Mouse (Mus musculus) liver, embryonic 16.5 days (tissue): Measurements from ENCODE around the gene Dnm3. TPM values are rescaled to one million over a fixed set of nuclear protein-coding genes. Genes with fewer than 3 reads are reported as not detected.
A peak's percentile ranks its signal among the peaks of the same experiment; 100 is the strongest.

ENCODE experiments used
- ATAC-seq: fragments of 200-750 bp; cut with Nextera tagmentation; 2 replicates; pipeline ENCODE4 v1.8.0; 2017; ENCODE audit warnings: low read depth, mild to moderate bottlenecking, moderate number of reproducible peaks, moderate library complexity
- H3K27ac ChIP-seq: fragments of 300-500 bp; sonication (generic); 2 replicates; pipeline ENCODE4 v1.5.1; 2014; ENCODE audit warnings: mild to moderate bottlenecking, low read length
- H3K27me3 ChIP-seq: fragments of 300-500 bp; sonication (generic); 2 replicates; pipeline ENCODE4 v1.6.1; 2014; ENCODE audit warnings: low read depth, low read length, mixed read lengths; ENCODE audit not compliant: control insufficient read depth, insufficient read depth
- H3K36me3 ChIP-seq: fragments of 300-500 bp; sonication (generic); 2 replicates; pipeline ENCODE4 v1.6.1; 2014; ENCODE audit warnings: mild to moderate bottlenecking; ENCODE audit not compliant: control insufficient read depth, insufficient read depth
- H3K4me1 ChIP-seq: fragments of 300-500 bp; sonication (generic); 2 replicates; pipeline ENCODE4 v1.6.1; 2014; ENCODE audit warnings: low read depth, low read length, mixed read lengths; ENCODE audit not compliant: control insufficient read depth
- H3K4me2 ChIP-seq: fragments of 300-500 bp; sonication (generic); 2 replicates; pipeline ENCODE4 v1.6.1; 2014; ENCODE audit warnings: low read depth, low read length, mixed read lengths
- H3K4me3 ChIP-seq: fragments of 300-500 bp; sonication (generic); 2 replicates; pipeline ENCODE4 v1.5.1; 2014; ENCODE audit warnings: low read depth, mild to moderate bottlenecking, low read length
- H3K9ac ChIP-seq: fragments of 300-500 bp; sonication (generic); 2 replicates; pipeline ENCODE4 v1.6.1; 2014; ENCODE audit warnings: low read depth, low read length
- H3K9me3 ChIP-seq: fragments of 300-500 bp; sonication (generic); replicated peaks from 2 replicates; pipeline ENCODE4 v1.6.1; 2016; ENCODE audit warnings: low read length; ENCODE audit not compliant: control insufficient read depth
- WGBS: fragments of 180-500 bp; shearing (Covaris S2); extraction: QIAGEN DNeasy Blood & Tissue Kit; methylation state at CpG from one replicate; pipeline ENCODE4 v1.1.7; 2014; ENCODE audit not compliant: insufficient replicate concordance; 5-methylcytosine and 5-hydroxymethylcytosine counted together
- microRNA counts: library from miRNA; unstranded; fragments of <30 nt; microRNA quantifications from one replicate; lab custom pipeline; 2016
- microRNA-seq: library from miRNA; unstranded; fragments of <30 nt; microRNA quantifications from one replicate; pipeline ENCODE4, GENCODE M21; 2016
- polyA plus RNA-seq: library from polyadenylated mRNA; unstranded; fragments of >200 nt; fragmentation: Nextera tagmentation; extraction: Ambion mirVana; gene quantifications from 2 replicates; pipeline ENCODE4 v1.2.1, GENCODE M21; 2015

The Dnm3 gene
- polyA plus RNA-seq, 1 experiment from 2014 or later = 1.5 TPM

DNA sequence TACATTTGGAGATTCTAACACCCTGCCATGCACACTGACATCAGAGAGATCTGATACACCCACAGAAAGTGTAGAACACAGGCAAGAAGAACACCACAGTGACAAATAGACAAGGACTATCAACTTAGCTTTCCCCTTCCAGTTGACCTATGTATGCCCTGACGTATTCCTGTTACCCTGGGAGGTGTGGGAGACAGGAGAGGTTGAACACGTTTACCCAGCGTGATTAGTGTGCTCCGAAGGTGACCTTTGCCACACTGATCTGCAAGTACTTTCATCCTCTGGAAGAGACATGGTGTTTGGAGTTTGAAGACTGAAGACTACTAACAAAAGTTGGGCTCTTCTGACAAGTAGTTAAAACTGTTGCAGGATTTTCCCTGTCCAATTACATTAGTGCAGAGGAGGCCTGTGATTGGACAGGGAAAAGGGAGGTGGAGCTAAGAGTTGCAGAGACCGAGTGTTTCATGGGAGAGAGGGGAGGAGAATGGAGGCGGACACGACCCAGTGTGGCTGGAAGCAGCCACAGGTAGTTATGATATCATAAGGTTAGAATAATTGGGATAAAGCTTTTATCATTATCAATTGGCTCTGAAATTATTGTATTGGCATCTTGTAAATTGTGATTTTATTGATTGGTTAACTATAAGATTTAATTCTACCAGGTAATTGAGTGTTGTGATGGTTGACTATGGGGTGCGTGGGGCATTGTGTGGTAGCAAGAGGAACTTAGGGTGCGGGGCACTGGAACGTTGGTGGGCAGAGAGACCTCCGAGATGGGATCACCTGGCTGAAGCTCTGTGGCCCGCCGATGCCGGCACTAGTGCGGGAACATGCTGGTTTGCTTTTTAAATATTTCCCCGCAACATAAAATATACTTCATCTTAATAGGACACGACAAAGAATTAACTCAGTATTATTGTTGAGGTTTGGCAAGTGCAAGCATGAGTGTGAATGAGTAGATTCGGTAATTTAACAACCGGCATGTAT, 519.6 kb downstream of the Dnm3 start:
- Histone ChIP-seq H3K27me3 (no peaks in the 10 kb centered on the region), H3K9ac (no peak overlapping the region), H3K4me1 (peaks cover 2% of the 10 kb centered on the region; the same call in 1 of the 2 replicates), H3K4me3 (no peak overlapping the region), H3K36me3 (no peaks in the 10 kb centered on the region), H3K4me2 (no peak overlapping the region), H3K9me3 (no peaks in the 10 kb centered on the region), H3K27ac (no peak overlapping the region)
- 69% methylated on average over 19 of the region's 19 CpGs for WGBS
- peak; percentile 37 for ATAC-seq

DNA sequence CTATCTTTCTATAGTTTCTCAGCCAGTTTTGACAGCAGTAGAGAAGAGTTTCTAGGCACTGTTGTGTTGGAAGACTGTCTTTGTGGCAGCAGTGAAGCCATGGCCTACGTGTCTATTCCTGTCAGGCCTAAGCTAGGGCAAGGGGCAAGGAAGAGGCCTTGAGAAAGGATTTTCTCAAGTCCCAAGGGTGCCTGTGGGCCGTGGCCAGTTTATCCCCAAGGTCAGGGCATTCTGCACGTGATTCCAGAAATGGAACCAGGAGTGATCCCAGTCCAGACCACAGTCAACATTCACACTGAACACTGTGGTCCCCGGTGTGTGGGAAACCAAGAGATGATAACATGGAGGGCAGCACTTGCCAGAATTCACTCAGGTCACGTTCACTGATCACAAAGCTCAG, 522.0 kb downstream of the Dnm3 start:
- H3K9ac ChIP-seq = no peak overlapping the region
- peaks cover 2% of the 10 kb centered on the region; the same call in 1 of the 2 replicates for H3K4me1 ChIP-seq
- H3K4me2 ChIP-seq = no peak overlapping the region
- no peak overlapping the region for H3K27ac ChIP-seq
- H3K36me3 ChIP-seq = no peaks in the 10 kb centered on the region
- 42% methylated on average over 5 of the region's 5 CpGs for WGBS
- no peaks in the 10 kb centered on the region for H3K9me3 ChIP-seq
- H3K27me3 ChIP-seq = no peaks in the 10 kb centered on the region
- no peak for ATAC-seq
- no peak overlapping the region for H3K4me3 ChIP-seq

DNA sequence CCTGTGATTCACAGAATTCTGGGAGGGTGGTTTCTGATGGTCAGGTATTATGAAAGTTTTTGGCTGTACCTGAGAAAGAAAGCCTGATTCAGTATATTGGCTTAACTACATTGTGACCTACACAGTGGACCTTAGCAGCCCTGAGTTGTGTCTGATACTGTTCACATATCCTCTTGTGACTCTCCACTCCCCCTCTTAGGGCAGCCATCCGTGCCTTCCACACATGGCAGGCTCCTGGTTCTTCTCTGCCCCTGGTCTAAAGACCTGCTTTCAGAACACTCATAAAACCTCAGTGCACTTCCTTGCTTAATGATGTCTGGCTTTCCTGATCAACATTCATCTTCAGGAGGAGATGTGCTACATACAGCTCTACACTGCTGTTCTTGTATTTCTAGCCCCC, 525.2 kb downstream of the Dnm3 start:
- H3K27me3 ChIP-seq = no peaks in the 10 kb centered on the region
- no peak overlapping the region for H3K27ac ChIP-seq
- H3K4me2 ChIP-seq = no peak overlapping the region
- no peaks in the 10 kb centered on the region for H3K9me3 ChIP-seq
- WGBS = 41% methylated on average over 1 of the region's 1 CpGs
- H3K4me3 ChIP-seq = no peak overlapping the region
- H3K9ac ChIP-seq = no peak overlapping the region
- no peaks in the 10 kb centered on the region for H3K36me3 ChIP-seq
- no peak for ATAC-seq
- peaks cover 2% of the 10 kb centered on the region; the same call in 1 of the 2 replicates for H3K4me1 ChIP-seq

DNA sequence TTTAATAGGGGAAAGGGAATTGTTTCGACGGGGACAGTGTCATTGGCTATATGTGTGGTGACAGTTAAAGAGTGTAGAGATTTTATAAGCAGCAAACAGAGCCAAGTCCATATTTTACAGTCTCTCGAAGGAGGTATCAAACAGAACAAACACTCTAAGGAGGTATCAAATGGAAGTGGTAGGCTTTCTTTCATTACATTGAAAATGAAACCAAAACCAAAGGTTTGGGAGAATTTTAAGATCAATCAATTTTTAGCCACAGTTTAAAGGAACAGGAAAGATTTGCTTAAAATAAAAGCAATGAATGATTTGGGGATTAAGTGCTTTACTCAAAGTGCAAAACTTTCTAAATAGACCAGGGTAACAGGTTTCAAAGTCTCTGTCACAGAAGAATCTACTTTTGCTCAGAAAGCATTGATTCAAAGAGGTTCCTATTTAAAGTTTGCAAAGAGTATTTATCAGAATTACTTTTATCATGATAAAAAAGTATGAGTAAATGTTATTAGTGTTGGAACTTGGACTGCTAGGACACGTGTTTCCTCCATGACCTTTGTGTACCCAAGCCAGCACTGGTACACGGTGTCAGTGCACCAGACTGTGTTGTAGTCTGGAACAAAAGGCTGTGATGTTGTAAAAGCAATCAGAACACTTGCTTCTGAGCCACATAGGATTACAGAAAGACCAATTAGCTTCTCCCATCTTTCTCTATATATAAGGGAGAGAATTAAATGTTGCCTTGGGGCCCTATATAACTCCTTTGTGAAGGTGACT, 526.6 kb downstream of the Dnm3 start:
- Histone ChIP-seq H3K4me2 (no peak overlapping the region), H3K9me3 (no peaks in the 10 kb centered on the region), H3K27me3 (no peaks in the 10 kb centered on the region), H3K9ac (no peak overlapping the region), H3K4me3 (no peak overlapping the region), H3K36me3 (no peaks in the 10 kb centered on the region), H3K4me1 (peaks cover 2% of the 10 kb centered on the region; the same call in 1 of the 2 replicates), H3K27ac (no peak overlapping the region)
- ATAC-seq = no peak
- 54% methylated on average over 5 of the region's 5 CpGs for WGBS

DNA sequence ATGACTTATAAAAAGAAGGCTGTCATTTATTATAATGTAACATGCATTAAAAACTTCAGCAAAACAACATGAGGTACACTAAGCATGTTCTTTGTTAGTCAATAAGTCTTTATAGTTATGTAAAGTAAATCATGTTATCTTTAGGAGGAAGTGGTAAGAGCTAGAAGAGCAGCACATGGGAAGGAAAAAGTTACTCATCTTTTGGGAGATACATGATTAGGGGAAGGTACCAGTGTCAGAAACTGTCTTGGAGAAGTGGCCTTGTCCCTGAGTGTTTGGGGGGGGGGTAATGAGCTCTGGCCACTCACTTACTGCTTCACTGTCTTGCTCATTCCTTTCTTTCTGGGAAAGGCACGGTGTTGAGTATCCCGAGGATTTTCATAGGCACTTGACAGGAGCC, 535.8 kb downstream of the Dnm3 start:
- Histone ChIP-seq H3K27me3 (no peaks in the 10 kb centered on the region), H3K36me3 (no peaks in the 10 kb centered on the region), H3K27ac (no peak overlapping the region), H3K4me1 (no peaks in the 10 kb centered on the region), H3K4me3 (no peak overlapping the region), H3K4me2 (no peak overlapping the region), H3K9me3 (no peaks in the 10 kb centered on the region), H3K9ac (no peak overlapping the region)
- ATAC-seq = no peak
- WGBS = 79% methylated on average over 2 of the region's 2 CpGs

MicroRNAs within 50 kb of the gene (microRNA counts, 519-probe panel; counts per million panel counts)
- microRNA mmu-miR-199a-3p (lab: Ali Mortazavi, UCI) (3,233 counts per million, percentile 87 among the panel's probes with 10 or more counts), microRNA mmu-miR-199a-5p (lab: Ali Mortazavi, UCI) (3,368 counts per million, percentile 89 among the panel's probes with 10 or more counts), microRNA mmu-miR-214 (lab: Ali Mortazavi, UCI) (2,315 counts per million, percentile 49 among the panel's probes with 10 or more counts)

Small RNA genes within 50 kb of the gene (microRNA-seq; reads per million reads assigned to microRNA genes)
- gene Mir199a-2 (10.8 reads per million, percentile 28 among the genes with 10 or more reads in this experiment), gene Mir214 (1,192 reads per million, percentile 78 among the genes with 10 or more reads in this experiment)

Other genes starting within 250 kb of the Dnm3 start
- gene Mettl13, start 70.5 kb upstream of the Dnm3 start, polyA plus RNA-seq = 7.3 and 8.0 TPM in 2 replicates
- 12.7 and 16.2 TPM in 2 replicates for gene Vamp4, start 92.5 kb upstream of the Dnm3 start, polyA plus RNA-seq
- 0.07 TPM in 1 of 2 replicates, not detected in the other for gene Myoc, start 161.1 kb upstream of the Dnm3 start, polyA plus RNA-seq
- not detected in 2 replicates for gene Myocos, start 180.2 kb upstream of the Dnm3 start, polyA plus RNA-seq